Mouse (Mus musculus) right cerebral cortex, postnatal 10 days (tissue): ENCODE results near the gene Palm2.
A peak's percentile ranks its signal among the peaks of the same experiment; 100 is the strongest.

Source experiments
- DNase-seq, 2 experiments: peaks; one replicate each; pipeline ENCODE4 v3.0.0; 2021; ENCODE audit warnings: low spot score in 2 of 2

The Palm2 gene

GRCm38 (mm10) chr4:57514003-57514937 lies 80.2 kb downstream of the Palm2 start:
- DNase-seq = no peak

DNA sequence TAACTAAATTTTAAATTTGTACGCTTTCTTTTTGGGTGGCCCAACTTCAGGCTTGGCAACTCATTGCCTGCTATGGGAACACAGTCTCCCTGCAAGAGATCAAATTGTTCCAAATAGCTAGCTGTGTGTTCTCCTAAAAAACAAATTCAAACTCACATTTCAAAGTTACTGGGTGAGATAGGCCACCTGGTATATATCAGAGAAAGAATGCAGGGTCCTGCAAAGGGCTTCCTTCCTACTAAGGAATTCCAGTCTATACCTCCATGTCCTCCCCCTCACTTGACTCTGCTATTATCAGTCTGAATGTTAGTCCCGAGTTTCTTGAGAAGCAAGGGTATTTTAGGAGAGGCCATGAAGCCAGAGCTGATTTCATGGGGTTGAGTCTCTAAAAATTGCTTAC lies 81.3 kb downstream of the Palm2 start:
- DNase-seq = no peak

DNA sequence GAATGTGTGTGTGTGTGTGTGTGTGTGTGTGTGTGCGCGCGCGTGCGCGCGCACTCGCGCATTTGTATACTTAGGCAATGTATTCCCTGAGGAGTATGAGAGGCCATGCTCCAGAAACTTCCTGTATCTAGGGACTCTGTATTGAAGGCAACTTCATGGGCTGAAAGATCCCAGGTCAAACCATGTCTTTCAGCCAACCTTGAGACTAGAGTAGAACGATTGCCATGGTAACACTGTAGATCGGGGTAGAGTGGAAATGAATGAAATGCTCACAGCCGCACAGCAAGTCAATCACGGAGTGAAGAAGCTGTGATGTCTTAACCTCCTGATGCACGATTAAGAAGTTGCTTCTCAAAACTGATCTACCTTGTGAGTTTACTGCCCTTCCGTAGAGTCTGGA lies 89.4 kb downstream of the Palm2 start:
- no peak for DNase-seq

DNA sequence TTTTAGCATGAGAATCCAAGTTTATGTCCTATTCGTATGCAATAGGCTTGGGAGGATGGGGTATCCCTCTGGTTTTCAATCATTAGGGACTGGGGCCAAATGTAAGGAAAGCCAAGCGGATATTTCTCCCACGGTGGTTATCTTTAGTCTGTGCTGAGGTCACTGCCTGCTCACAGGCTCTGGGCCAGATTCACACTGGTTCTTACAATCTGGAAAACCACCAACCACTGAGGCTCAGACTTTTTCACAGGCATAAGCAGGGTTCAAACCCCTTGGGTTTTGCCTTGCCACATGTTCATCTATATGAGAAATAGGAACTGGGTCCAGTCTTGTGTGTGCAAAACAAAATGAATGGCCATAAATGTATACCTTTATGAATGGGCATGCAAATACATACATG lies 90.4 kb downstream of the Palm2 start:
- no peak for DNase-seq

DNA sequence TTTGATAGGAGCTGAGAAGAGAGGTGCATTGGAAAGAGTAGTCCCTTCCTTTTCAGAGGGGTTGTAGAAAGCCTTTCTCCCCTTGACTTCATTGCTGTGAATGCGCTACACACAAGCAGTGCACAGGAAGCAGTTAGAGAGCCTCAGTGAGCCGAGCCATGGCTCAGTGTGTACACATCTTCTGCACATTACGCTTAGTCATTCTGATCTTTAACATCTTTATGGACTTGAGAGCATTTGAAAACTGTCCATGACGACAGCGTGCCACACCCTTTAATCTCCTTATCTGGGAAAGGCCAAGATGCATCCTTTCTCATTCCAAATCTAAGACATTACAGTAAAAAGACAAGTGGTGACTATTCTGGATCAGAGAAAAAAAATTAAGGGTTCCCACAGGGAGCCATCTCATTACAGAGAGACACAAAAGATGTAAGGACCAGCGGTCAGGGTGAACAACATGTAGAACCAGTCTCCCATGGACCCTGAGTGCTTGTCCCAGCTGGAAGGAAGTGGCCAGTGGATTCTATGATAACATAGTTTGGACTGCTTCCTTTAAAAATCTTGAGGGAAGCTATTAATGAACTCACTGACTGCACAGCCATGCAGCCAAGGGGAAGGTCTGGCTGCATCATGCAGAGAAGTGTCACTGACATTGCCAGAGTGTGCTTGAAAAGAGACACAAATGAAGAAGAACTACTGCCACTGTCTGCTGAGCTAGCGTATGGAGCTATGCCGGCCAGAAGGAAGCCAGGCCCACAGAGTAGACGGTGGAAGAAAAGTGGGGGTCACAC lies 91.4 kb downstream of the Palm2 start:
- no peak for DNase-seq

DNA sequence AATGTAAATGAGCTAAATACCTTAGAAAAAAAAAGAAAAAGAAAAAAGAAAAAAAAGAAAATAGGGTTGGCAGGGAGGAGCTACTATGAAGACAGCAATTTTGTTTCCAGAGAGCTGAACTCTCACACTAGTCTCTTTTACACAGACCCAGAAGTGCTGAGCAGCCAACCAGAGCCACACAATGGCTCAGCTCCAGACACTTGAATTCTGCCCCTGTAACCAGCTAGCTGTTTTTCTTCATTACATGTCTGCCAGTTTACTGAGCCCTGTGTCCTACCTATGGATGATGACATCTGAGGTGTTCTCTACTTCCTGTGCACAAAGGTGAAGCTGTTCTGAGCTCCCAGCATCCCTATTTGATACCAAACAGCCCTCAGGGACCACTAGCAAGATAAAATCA lies 94.2 kb downstream of the Palm2 start:
- no peak for DNase-seq

DNA sequence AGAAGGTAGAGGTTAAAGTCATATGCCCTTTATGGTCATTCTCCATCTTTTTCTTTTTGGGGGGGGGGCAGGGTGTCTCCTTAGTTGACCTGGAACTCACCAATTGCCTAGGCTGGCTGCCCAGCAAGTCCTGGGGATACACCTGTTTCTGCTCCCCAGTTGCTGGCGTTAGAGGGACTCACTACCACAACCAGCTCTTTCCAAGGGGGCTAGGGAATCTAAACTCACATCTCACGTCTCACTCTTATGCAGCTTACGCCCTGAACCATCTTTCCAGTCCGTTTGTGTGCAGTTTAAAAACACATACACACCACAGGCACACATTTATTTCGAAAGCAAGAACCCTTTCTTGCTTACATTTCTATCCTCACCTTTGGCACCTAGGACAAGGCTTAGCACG lies 99.6 kb downstream of the Palm2 start:
- DNase-seq = no peak

- no peak for DNase-seq
These were observed 100.2 kb downstream of the Palm2 start for GRCm38 (mm10) chr4:57534232-57534631.

- DNase-seq = no peak
These were observed 101.0 kb downstream of the Palm2 start for GRCm38 (mm10) chr4:57535087-57535486.

- DNase-seq = no peak
These were observed 104.1 kb downstream of the Palm2 start for GRCm38 (mm10) chr4:57538029-57538688.

DNA sequence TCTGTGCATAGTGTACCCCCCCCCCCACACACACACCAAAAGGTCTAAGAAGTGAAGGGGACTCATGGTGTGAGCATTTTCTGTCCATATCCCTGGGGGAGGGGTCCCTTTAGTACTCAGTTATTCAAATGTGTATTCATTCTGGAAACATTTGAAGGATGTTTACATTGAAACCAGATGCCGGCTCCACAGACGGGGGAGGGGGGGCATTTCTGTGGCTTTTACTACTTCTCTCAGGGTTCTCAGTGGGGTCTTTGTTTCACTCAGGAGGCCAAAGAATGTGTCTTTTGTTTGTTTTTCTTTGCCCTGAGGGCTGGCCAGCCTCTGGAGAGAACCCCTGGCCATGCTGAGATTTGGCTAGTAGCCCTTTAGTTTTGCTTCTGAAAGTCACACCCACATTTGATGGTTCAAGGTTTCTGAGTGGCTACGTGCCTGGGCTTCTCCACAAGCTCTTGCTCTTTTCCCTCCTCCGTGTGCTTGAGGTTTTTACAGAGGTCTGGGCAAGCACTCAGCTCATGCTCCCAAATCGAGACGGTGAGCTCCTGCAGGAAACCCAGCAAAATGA lies 109.7 kb downstream of the Palm2 start:
- peak in 1 of 2 experiments; percentile 46 for DNase-seq

GRCm38 (mm10) chr4:57547785-57548184 lies 113.7 kb downstream of the Palm2 start:
- DNase-seq = no peak

DNA sequence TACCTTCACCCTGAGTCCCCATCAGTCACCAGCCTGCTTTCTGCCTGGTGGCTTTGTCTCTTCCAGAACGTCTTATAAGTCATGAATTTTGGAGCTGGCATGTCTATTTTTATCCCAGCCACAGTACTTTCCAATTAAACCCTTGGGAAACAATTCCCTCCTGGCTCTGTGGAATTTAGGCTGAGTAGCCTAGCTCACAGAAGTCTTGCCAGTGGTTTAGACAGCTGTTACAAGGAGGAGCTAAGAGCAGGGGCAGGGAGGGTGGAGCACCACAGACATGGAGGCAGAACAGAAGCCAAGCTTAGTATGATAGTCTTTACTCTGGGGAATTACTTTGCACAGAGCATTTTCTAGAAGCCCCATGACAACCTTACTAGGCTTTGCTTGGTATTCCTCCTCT lies 116.2 kb downstream of the Palm2 start:
- DNase-seq = no peak

- no peak for DNase-seq
These were observed 123.1 kb downstream of the Palm2 start for GRCm38 (mm10) chr4:57557102-57557501.

GRCm38 (mm10) chr4:57559438-57559837 lies 125.4 kb downstream of the Palm2 start:
- no peak for DNase-seq

DNA sequence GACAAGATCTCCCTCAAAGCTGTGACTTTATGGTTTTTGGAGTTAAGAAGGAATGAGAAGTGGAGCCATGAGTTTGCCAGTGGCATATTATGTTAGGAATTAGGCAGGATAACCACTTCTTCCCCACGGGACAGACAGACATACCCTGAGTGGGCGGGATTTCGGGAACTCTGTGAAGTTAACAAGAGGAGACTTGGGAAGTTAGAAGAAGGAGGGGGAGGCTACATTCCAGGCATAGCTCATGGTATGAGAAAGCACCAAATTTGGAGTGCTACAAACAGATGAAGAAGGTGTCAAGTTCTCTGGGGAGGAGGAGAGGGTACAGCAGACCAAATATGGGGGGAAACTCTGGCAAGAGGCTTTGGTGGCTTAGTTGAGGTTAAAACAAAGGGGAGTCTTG lies 126.0 kb downstream of the Palm2 start:
- DNase-seq = no peak

DNA sequence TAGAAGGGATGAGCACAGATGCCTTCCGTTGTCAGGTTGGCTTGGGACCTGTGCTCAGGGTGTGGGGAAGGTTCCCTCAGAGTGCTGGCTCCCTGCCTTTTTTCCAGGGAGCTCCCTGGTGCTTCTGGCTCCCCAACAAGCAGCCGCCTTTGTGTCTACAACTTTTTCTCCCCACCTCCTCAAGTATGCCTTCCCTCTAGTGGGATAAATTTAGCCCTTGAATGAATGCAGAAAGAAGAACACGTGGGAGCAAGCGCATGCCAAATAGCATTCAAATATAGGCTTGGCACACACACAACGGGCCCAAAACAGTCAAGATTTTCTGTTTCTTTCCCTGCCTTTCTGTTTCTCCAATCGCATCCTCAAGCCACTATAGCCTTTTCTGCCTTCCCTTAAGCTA lies 127.0 kb downstream of the Palm2 start:
- DNase-seq = peak; percentile 82 to 90

GRCm38 (mm10) chr4:57565283-57565682 lies 131.2 kb downstream of the Palm2 start:
- DNase-seq = no peak

DNA sequence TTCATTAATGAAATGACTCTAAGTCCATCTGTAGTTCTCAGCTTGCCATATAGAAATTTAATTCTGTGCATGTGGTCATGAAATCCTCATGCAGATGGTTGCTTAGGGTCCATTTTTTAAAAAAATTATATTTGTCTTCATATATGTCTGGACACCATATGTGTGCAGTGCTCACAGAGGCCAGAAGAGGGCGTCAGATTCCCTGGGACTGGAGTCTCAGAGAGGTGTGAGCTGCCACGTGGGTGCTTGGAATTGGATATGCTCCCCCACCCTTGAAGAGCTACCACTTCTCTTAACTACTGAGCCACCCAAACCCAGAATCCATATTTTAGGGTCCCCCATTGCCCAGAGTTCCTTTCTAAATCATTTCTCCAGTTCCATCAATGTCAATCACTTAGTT lies 131.8 kb downstream of the Palm2 start:
- no peak for DNase-seq

DNA sequence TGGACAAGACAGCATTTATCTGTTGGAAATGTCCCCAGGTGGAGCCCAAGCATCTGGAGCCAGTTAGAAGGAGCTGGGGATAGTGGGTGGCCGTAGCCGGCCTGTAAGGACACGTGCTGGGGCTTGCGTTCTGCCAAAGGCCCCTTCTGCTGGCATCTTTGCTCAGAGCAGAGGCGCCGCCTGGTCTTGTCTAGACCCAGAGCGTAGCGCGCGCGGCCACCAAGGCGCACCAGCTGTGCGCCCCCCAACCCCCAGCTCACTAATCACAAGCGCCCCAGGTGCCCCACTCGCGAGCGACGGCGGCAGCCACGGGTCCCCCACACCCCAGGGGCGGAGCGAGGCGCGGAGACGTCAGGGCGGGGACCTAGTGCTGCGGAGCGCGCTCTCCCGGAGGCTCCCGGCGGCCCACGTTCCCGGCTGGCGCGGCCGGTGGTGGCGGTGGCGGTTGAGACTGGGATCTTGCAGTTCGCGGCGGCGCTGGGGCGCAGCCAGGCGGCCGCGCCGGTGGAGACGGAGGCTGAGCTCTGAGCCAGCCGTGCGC lies 133.7 kb downstream of the Palm2 start, which contains the start of gene Pakap:
Gene Pakap (plus strand): TSS at position 514 of the 541 bp plus-strand sequence.
- DNase-seq = peak; percentile 77 to 82

DNA sequence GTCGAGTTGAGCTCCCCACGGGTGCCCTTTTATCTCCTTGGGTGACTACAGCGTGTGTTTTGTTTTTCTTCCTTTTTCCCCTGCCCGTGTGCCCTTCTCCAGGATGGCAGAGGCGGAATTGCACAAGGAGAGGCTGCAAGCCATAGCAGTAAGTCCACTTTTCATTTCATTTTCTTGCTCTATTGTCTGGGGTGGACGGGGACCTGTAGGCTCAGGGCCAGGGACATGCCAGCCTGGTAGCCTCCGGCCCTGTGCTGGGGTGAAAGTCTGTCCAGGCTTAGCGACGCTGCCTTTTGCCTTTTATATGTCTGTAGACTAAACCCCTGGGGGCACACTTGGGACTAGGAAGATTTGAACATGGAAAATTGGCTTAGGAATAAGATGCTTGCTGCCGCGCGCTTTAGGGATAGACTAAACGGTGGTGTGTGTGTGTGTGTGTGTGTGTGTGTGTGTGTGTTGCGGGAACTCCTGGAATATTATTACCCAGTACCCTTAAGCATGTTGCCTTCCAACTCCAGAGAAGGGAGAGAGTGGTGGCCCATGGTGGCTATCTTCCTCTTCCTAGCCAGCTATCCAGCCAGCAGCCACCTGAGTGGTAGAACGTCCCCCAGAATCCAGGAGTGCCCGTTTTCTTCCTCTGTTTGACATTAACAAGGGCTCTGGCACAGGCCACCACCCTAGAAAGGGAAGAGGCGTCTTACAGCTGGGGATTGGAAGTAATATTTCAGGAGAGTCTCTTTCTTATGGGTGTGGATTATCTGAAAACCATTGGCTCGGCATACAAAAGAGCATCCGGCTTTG lies 134.4 kb downstream of the Palm2 start:
- no peak for DNase-seq
